Mouse (Mus musculus): ENCODE results near the gene Gm21985. TPM values are rescaled to one million over a fixed set of nuclear protein-coding genes. Genes with fewer than 3 reads are reported as not detected.

Gene Gm21985
- total and polyA plus RNA-seq, 3 experiments = 0.42 to 1.1 TPM; not detected in 1

DNA sequence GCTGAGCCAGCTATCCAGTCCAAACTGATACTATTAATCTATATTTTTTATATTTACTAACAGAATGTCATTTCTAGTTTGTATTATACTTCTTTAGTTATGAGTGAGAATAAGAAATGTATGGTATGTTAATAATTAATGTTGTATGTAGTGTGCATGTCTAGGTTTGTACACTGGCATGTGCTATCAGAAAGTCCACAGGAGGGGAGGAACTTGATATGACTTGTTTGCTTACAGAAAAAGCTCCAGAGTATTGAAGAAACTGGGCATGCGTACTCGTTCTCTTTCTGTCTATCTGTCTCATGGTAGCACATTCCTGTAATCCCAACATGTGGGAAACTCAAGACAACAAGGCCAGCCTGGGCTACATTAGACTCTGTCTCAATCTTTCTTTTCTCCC, 52.1 kb downstream of the Gm21985 start:
- no peak overlapping the region for H3K27ac ChIP-seq
- no peak overlapping the region for H3K9ac ChIP-seq (ENCODE audit: low read depth, low read length)
- no peaks in the 10 kb centered on the region for H3K4me1 ChIP-seq (ENCODE audit: control insufficient read depth, insufficient read depth, low read length)
- TF ChIP-seq EP300 (IDR thresholded peaks at IDR 0.05; ENCODE audit: insufficient read depth, low read depth, low read length) (no peak), POLR2A (IDR thresholded peaks at IDR 0.05; ENCODE audit: insufficient read depth, low read depth, low read length) (no peak), CTCF (IDR thresholded peaks at IDR 0.05) (no peak)
- DNase-seq = no peak
- intact Hi-C loops (cut with DNase I) = no loop called here
- WGBS = 65% methylated on average over 2 of the region's 2 CpGs
- no peak overlapping the region for H3K4me3 ChIP-seq
- H3K79me2 ChIP-seq (replicated peaks; ENCODE audit: control insufficient read depth, insufficient read depth, low read length) = no peaks in the 10 kb centered on the region
- no peaks in the 10 kb centered on the region for H3K36me3 ChIP-seq (ENCODE audit: control insufficient read depth, insufficient read depth, low read length)
- H3K27me3 ChIP-seq (ENCODE audit: control insufficient read depth, insufficient read depth, low read length) = no peaks in the 10 kb centered on the region

DNA sequence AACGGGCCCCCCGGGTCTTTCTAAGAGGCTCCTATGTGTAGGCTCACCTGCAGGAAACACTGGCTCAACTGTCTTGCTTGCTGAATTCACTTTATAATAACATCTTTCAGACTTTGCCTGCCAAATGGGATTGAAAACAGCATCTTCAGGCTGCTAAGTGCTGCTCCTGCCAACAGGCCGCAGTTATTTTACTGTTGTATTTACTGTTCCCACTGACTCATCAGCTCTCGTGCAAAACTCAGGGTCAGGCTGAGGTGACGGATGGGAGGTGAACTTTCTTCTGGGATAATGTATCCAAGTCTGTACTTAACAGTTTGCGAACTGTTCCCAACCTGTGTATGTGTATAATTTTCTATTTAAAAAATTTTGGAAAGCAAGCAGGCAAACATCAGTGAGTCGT, 52.8 kb downstream of the Gm21985 start:
- no peak for DNase-seq

DNA sequence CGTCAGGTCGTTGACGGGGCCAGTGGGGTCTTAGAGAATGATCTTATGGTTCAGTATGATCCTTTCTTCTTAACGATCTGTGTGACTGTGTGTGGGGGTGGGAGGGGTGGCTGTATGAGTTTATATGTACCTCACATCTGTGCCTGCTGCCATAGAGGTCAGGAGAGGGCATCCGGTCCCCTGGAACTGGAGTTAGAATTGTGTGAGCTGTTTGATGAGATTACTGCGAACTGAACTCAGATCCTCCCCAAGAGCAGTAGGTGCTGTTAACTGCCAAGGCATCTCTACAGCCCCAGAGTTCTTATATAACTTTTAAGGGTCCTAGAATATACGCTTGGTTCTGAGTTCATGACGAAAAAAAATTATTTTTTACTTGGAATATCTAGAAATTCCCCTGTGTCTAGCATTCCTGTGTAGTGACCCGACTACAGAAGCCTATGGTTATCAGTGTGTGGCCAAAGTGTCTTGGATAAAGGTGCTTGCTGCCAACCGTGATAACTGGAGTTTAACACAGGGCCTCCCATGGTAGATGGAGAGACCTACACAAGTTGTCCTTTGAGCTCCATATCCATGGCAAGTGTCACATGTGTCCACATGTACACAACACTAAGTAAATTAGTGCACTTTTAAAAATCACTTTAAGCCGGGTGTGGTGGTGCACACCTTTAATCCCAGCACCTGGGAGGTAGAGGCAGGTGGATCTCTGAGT, 62.1 kb downstream of the Gm21985 start:
- DNase-seq = no peak
- H3K4me1 ChIP-seq (ENCODE audit: control insufficient read depth, insufficient read depth, low read length) = no peaks in the 10 kb centered on the region; the same call in 1 of the 2 replicates
- no peak overlapping the region for H3K9ac ChIP-seq (ENCODE audit: low read depth, low read length)
- H3K27ac ChIP-seq = no peak overlapping the region
- H3K4me3 ChIP-seq = no peak overlapping the region
- intact Hi-C loops (cut with DNase I) = no loop called here
- 80% methylated on average over 11 of the region's 11 CpGs for WGBS
- no peaks in the 10 kb centered on the region for H3K79me2 ChIP-seq (replicated peaks; ENCODE audit: control insufficient read depth, insufficient read depth, low read length)
- H3K36me3 ChIP-seq (ENCODE audit: control insufficient read depth, insufficient read depth, low read length) = no peaks in the 10 kb centered on the region
- no peak for TF ChIP-seq CTCF (IDR thresholded peaks at IDR 0.05)
- TF ChIP-seq POLR2A (IDR thresholded peaks at IDR 0.05; ENCODE audit: insufficient read depth, low read depth, low read length) = no peak
- TF ChIP-seq EP300 (IDR thresholded peaks at IDR 0.05; ENCODE audit: insufficient read depth, low read depth, low read length) = no peak
- H3K27me3 ChIP-seq (ENCODE audit: control insufficient read depth, insufficient read depth, low read length) = no peaks in the 10 kb centered on the region

More for the DNA sequence above, 52.8 kb downstream of the Gm21985 start:
- no peak overlapping the region for H3K27ac ChIP-seq
- intact Hi-C loops (cut with DNase I) = no loop called here
- H3K4me1 ChIP-seq (ENCODE audit: control insufficient read depth, insufficient read depth, low read length) = no peaks in the 10 kb centered on the region
- H3K9ac ChIP-seq (ENCODE audit: low read depth, low read length) = no peak overlapping the region
- no peak for TF ChIP-seq CTCF (IDR thresholded peaks at IDR 0.05)
- TF ChIP-seq EP300 (IDR thresholded peaks at IDR 0.05; ENCODE audit: insufficient read depth, low read depth, low read length) = no peak
- no peak for TF ChIP-seq POLR2A (IDR thresholded peaks at IDR 0.05; ENCODE audit: insufficient read depth, low read depth, low read length)
- no peaks in the 10 kb centered on the region for H3K27me3 ChIP-seq (ENCODE audit: control insufficient read depth, insufficient read depth, low read length)
- WGBS = 66% methylated on average over 7 of the region's 7 CpGs
- H3K36me3 ChIP-seq (ENCODE audit: control insufficient read depth, insufficient read depth, low read length) = no peaks in the 10 kb centered on the region
- no peak overlapping the region for H3K4me3 ChIP-seq
- no peaks in the 10 kb centered on the region for H3K79me2 ChIP-seq (replicated peaks; ENCODE audit: control insufficient read depth, insufficient read depth, low read length)

DNA sequence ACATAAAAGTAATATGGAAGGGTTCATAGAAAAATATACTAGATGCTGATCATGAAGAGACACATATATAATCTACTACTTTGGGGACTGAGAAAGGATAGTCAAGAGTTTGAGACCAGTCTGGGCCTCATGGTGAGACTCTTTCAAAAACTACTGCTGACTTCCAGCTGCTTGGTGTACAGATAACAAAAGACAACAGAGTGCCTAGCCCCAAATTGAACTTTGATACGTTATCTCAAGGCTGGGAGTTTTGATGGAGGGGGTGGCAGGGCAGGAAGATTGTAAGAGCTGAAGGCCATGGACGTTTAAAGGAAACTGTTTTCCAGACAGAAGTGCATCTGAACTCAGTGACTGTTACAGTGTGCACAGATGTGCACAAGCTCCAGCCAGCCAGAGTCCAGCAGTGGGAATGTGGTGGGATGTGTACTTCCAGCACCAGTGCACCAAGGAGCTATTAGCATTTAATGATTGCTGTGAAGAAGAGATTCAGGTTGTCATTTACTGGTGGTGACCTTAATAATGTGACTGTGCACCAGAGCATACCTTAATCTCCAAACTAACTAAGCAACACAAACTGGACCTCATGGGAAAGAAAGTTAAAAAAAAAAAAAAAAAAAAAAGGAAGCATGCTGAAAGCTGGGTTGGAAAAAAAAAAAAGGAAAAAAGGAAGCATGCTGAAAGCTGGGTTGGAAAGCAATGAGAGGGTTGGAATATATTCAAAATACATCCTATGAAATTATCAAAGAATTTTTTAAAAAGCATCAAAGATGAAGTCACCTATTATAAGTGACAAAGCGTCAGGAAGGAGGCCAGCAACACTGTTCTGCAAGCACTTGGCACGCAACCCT, 66.2 kb downstream of the Gm21985 start:
- intact Hi-C loops (cut with DNase I) = no loop called here
- 57% methylated on average over 4 of the region's 4 CpGs for WGBS
- no peaks in the 10 kb centered on the region for H3K36me3 ChIP-seq (ENCODE audit: control insufficient read depth, insufficient read depth, low read length)
- no peaks in the 10 kb centered on the region for H3K79me2 ChIP-seq (replicated peaks; ENCODE audit: control insufficient read depth, insufficient read depth, low read length)
- H3K4me3 ChIP-seq = no peak overlapping the region
- H3K27ac ChIP-seq = no peak overlapping the region
- H3K27me3 ChIP-seq (ENCODE audit: control insufficient read depth, insufficient read depth, low read length) = no peaks in the 10 kb centered on the region
- no peak for TF ChIP-seq POLR2A (IDR thresholded peaks at IDR 0.05; ENCODE audit: insufficient read depth, low read depth, low read length)
- no peak for TF ChIP-seq CTCF (IDR thresholded peaks at IDR 0.05)
- TF ChIP-seq EP300 (IDR thresholded peaks at IDR 0.05; ENCODE audit: insufficient read depth, low read depth, low read length) = no peak
- no peaks in the 10 kb centered on the region; the same call in 1 of the 2 replicates for H3K4me1 ChIP-seq (ENCODE audit: control insufficient read depth, insufficient read depth, low read length)
- no peak overlapping the region for H3K9ac ChIP-seq (ENCODE audit: low read depth, low read length)
- no peak for DNase-seq

DNA sequence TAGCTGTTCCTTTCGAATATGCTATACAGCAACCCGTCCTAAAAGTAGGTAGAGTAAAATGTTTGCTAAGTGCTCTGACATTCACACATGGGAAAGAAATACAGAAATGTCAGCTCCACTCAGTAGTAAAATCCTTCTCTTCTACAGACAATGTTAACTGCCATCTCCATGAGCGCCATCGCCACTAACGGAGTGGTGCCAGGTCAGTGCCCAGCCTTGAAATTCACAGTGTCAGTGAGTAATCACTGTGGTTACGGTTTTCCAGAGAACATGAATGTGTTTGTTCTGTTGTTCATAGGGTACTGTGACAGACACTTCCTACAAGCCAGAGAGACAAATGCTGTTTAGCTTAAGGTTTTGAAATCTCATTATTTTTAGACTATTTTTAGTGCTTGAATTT, 71.1 kb downstream of the Gm21985 start:
- intact Hi-C loops (cut with DNase I) = no loop called here
- Histone ChIP-seq H3K36me3 (ENCODE audit: control insufficient read depth, insufficient read depth, low read length) (no peaks in the 10 kb centered on the region; the same call in 1 of the 2 replicates), H3K79me2 (replicated peaks; ENCODE audit: control insufficient read depth, insufficient read depth, low read length) (no peaks in the 10 kb centered on the region), H3K27ac (no peak overlapping the region), H3K27me3 (ENCODE audit: control insufficient read depth, insufficient read depth, low read length) (no peaks in the 10 kb centered on the region), H3K9ac (ENCODE audit: low read depth, low read length) (no peak overlapping the region), H3K4me1 (ENCODE audit: control insufficient read depth, insufficient read depth, low read length) (no peaks in the 10 kb centered on the region; the same call in 1 of the 2 replicates), H3K4me3 (no peak overlapping the region)
- TF ChIP-seq EP300 (IDR thresholded peaks at IDR 0.05; ENCODE audit: insufficient read depth, low read depth, low read length) = no peak
- TF ChIP-seq POLR2A (IDR thresholded peaks at IDR 0.05; ENCODE audit: insufficient read depth, low read depth, low read length) = no peak
- no peak for TF ChIP-seq CTCF (IDR thresholded peaks at IDR 0.05)
- WGBS = 94% methylated on average over 6 of the region's 6 CpGs
- DNase-seq = no peak

Data from heart, adult 2 months (tissue).